Mouse (Mus musculus) cerebellum, postnatal 14 days (tissue): ENCODE data around the gene Gm20929.
"Not testable (repeated sequence)": the region's sequence is repeated elsewhere in the genome, so short reads cannot be mapped to it uniquely, and the experiment has no call there.

Source experiments
- DNase-seq, 2 experiments: peaks; one replicate each; pipeline ENCODE4 v3.0.0; 2021; ENCODE audit warnings: mixed read lengths in 2 of 2

Gm20929 gene

DNA sequence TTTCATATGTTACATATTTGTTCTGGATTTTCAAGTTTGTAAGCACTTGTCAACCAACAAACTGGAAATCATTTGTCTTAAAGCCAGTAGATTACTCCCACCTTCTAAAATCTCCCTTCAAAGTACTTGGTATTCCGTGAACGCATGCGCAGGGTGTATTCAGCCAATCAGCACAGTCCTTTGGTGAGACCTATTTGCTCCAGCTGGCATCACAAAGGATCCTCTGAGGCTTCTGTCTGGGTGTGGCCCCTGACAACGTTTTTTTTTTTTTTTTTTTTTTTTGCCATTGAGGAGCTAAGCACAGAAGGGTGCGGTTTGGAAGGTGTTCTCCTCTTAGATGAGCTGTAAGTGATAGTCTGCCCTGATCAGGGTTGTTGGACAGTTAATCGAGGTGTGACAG, at the start of gene Gm20929:
TSS of gene Gm20929 (plus strand) at position 301 of the 400 bp plus-strand sequence.
- DNase-seq = not testable (repeated sequence)
